Mouse (Mus musculus) olfactory bulb, adult 2 months (tissue): ENCODE results near the gene Lpin2.

Source experiments
- CTCF ChIP-seq: fragments of 200-500 bp; IDR thresholded peaks from 2 replicates; pipeline ENCODE4 v1.5.1; 2012; ENCODE audit warnings: low read depth, mild to moderate bottlenecking, low read length, moderate library complexity; ENCODE audit not compliant: insufficient read depth
- POLR2A ChIP-seq: fragments of 200-500 bp; IDR thresholded peaks from 2 replicates; pipeline ENCODE4 v1.6.1; 2012; ENCODE audit warnings: mild to moderate bottlenecking, low read depth, low read length, moderate library complexity; ENCODE audit not compliant: insufficient read depth

- TF ChIP-seq POLR2A (no peak), CTCF (no peak)
These were observed 2.2 kb downstream of the Lpin2 start for GRCm38 (mm10) chr17:71184356-71185111.
